Mouse (Mus musculus) lung, adult 18-20 months (tissue): ENCODE results near the gene Pnmt.
"Not testable (repeated sequence)": the region's sequence is repeated elsewhere in the genome, so short reads cannot be mapped to it uniquely, and the experiment has no call there.

Experiments used
- DNase-seq, 2 experiments: peaks; one replicate each; pipeline ENCODE4 v3.0.0; 2022; ENCODE audit warnings: mixed read lengths in 2 of 2

Pnmt gene

GRCm38 (mm10) chr11:98358161-98359083 lies 27.8 kb upstream of the Pnmt start, which contains the start of gene Stard3:
Gene Stard3, plus strand, starts transcription at chr11:98358368.
- peak; percentile 93 to 95 for DNase-seq

GRCm38 (mm10) chr11:98360866-98361521 lies 25.3 kb upstream of the Pnmt start:
- DNase-seq: no peak

- peak; percentile 64 to 78 for DNase-seq
These were observed 22.4 kb upstream of the Pnmt start for GRCm38 (mm10) chr11:98363817-98364216.

GRCm38 (mm10) chr11:98364410-98364809 lies 21.8 kb upstream of the Pnmt start:
- peak in 1 of 2 experiments; percentile 58 for DNase-seq

GRCm38 (mm10) chr11:98366290-98366689 lies 20.0 kb upstream of the Pnmt start:
- no peak for DNase-seq

GRCm38 (mm10) chr11:98367171-98367862 lies 18.9 kb upstream of the Pnmt start:
- no peak for DNase-seq

- DNase-seq: no peak
These were observed 18.4 kb upstream of the Pnmt start for GRCm38 (mm10) chr11:98367863-98368186.

GRCm38 (mm10) chr11:98369337-98369736 lies 16.9 kb upstream of the Pnmt start:
- no peak for DNase-seq

GRCm38 (mm10) chr11:98370588-98370987 lies 15.7 kb upstream of the Pnmt start:
- no peak for DNase-seq

- DNase-seq: no peak
These were observed 14.6 kb upstream of the Pnmt start for GRCm38 (mm10) chr11:98371556-98372240.

- peak in 1 of 2 experiments; percentile 67 for DNase-seq
These were observed 13.8 kb upstream of the Pnmt start for GRCm38 (mm10) chr11:98372406-98372805.

GRCm38 (mm10) chr11:98373244-98373643 lies 13.0 kb upstream of the Pnmt start:
- no peak for DNase-seq

- no peak for DNase-seq
These were observed 12.0 kb upstream of the Pnmt start for GRCm38 (mm10) chr11:98374266-98374665.

GRCm38 (mm10) chr11:98376756-98377155 lies 9.5 kb upstream of the Pnmt start:
- no peak for DNase-seq

GRCm38 (mm10) chr11:98377787-98378186 lies 8.5 kb upstream of the Pnmt start:
- no peak for DNase-seq

GRCm38 (mm10) chr11:98379379-98379778 lies 6.9 kb upstream of the Pnmt start:
- no peak for DNase-seq

- DNase-seq: no peak
These were observed 6.1 kb upstream of the Pnmt start for GRCm38 (mm10) chr11:98380106-98380505.

- no peak for DNase-seq
These were observed 4.6 kb upstream of the Pnmt start for GRCm38 (mm10) chr11:98381651-98382050.

- DNase-seq: not testable (repeated sequence)
These were observed 3.8 kb upstream of the Pnmt start for GRCm38 (mm10) chr11:98382405-98382804.

- no peak for DNase-seq
These were observed 2.8 kb upstream of the Pnmt start, which contains the start of gene Tcap for GRCm38 (mm10) chr11:98383261-98384030. Gene Tcap, plus strand, starts transcription at chr11:98383811.

GRCm38 (mm10) chr11:98384216-98384615 lies 2.0 kb upstream of the Pnmt start:
- DNase-seq: no peak
